Mouse (Mus musculus) kidney, adult 2 months (tissue): ENCODE measurements around the gene Nt5m. TPM values are rescaled to one million over a fixed set of nuclear protein-coding genes. Genes with fewer than 3 reads are reported as not detected.

Experiments
- DNase-seq: peaks from one replicate; pipeline ENCODE4 v3.0.0; 2021
- H3K27ac ChIP-seq: fragments of 200-500 bp; 2 replicates; pipeline ENCODE4 v1.5.1; 2012; ENCODE audit warnings: low read depth, low read length, control low read depth, inconsistent platforms; ENCODE audit not compliant: insufficient read depth
- H3K27me3 ChIP-seq: fragments of 200-500 bp; replicated peaks from 2 replicates; pipeline ENCODE4 v1.6.1; 2012; ENCODE audit warnings: mild to moderate bottlenecking, moderate library complexity, low read length, inconsistent platforms; ENCODE audit not compliant: control insufficient read depth, insufficient read depth
- H3K36me3 ChIP-seq: fragments of 200-500 bp; 2 replicates; pipeline ENCODE4 v1.6.1; 2012; ENCODE audit warnings: mild to moderate bottlenecking, moderate library complexity, low read length, inconsistent platforms; ENCODE audit not compliant: control insufficient read depth, insufficient read depth
- H3K4me1 ChIP-seq: fragments of 200-500 bp; 2 replicates; pipeline ENCODE4 v1.6.1; 2011; ENCODE audit warnings: low read length; ENCODE audit not compliant: control insufficient read depth, insufficient read depth
- H3K4me3 ChIP-seq: fragments of 200-500 bp; 2 replicates; pipeline ENCODE4 v1.5.1; 2011; ENCODE audit warnings: mild to moderate bottlenecking, low read depth, low read length, control low read depth; ENCODE audit not compliant: insufficient read depth
- CTCF ChIP-seq: fragments of 200-500 bp; conservative IDR thresholded peaks from 2 replicates; pipeline ENCODE4 v1.5.1; 2011; ENCODE audit warnings: low read depth, mild to moderate bottlenecking, control low read depth, low read length, moderate library complexity, mixed read lengths; ENCODE audit not compliant: insufficient read depth, insufficient read length
- POLR2A ChIP-seq: fragments of 200-500 bp; IDR thresholded peaks from one replicate; pipeline ENCODE4 v1.6.1; 2011; ENCODE audit warnings: low read depth, low read length, control low read depth
- WGBS: fragments of 180-500 bp; shearing (Covaris S2); methylation state at CpG from one replicate; pipeline ENCODE4 v1.1.7; 2018; 5-methylcytosine and 5-hydroxymethylcytosine counted together
- polyA plus RNA-seq: library from polyadenylated mRNA; depleted of rRNA; stranded (reverse); fragments of >200 nt; gene quantifications from 2 replicates; pipeline ENCODE4 v1.2.3, GENCODE M21; 2012

Gene Nt5m
- polyA plus RNA-seq, 1 experiment: 39.3 TPM

- DNase-seq: no peak
- Histone ChIP-seq H3K27ac (no peak overlapping the region), H3K36me3 (peaks cover 3% of the 10 kb centered on the region), H3K27me3 (no peaks in the 10 kb centered on the region), H3K4me3 (no peak overlapping the region), H3K4me1 (peaks cover 9% of the 10 kb centered on the region; the same call in 1 of the 2 replicates)
- 96% methylated on average over 2 of the region's 2 CpGs for WGBS
- TF ChIP-seq CTCF (no peak), POLR2A (no peak)
Observed at GRCm38 (mm10) chr11:59805656-59806055, 33.6 kb upstream of the Nt5m start.

GRCm38 (mm10) chr11:59808170-59808960 is 30.9 kb upstream of the Nt5m start:
- Histone ChIP-seq H3K27me3 (no peaks in the 10 kb centered on the region), H3K4me3 (peak overlapping the region; percentile 80), H3K36me3 (no peaks in the 10 kb centered on the region; the same call in 1 of the 2 replicates), H3K27ac (no peak overlapping the region), H3K4me1 (peaks cover 9% of the 10 kb centered on the region; the same call in 1 of the 2 replicates)
- WGBS: 51% methylated on average over 14 of the region's 14 CpGs
- no peak for DNase-seq
- TF ChIP-seq CTCF (0 out of 2 replicates have a peak, but pooled peaks have one; percentile 14), POLR2A (no peak)

- under 1% methylated on average over 15 of the region's 15 CpGs for WGBS
- H3K36me3 ChIP-seq: no peaks in the 10 kb centered on the region
- H3K27ac ChIP-seq: peak overlapping the region; percentile 100
- DNase-seq: peak; percentile 81
- no peak for TF ChIP-seq POLR2A
- TF ChIP-seq CTCF: no peak
- peak overlapping the region; percentile 80 for H3K4me3 ChIP-seq
- H3K4me1 ChIP-seq: peaks cover 9% of the 10 kb centered on the region; the same call in 1 of the 2 replicates
- H3K27me3 ChIP-seq: no peaks in the 10 kb centered on the region
Observed at GRCm38 (mm10) chr11:59809071-59809669, 30.1 kb upstream of the Nt5m start.

DNA sequence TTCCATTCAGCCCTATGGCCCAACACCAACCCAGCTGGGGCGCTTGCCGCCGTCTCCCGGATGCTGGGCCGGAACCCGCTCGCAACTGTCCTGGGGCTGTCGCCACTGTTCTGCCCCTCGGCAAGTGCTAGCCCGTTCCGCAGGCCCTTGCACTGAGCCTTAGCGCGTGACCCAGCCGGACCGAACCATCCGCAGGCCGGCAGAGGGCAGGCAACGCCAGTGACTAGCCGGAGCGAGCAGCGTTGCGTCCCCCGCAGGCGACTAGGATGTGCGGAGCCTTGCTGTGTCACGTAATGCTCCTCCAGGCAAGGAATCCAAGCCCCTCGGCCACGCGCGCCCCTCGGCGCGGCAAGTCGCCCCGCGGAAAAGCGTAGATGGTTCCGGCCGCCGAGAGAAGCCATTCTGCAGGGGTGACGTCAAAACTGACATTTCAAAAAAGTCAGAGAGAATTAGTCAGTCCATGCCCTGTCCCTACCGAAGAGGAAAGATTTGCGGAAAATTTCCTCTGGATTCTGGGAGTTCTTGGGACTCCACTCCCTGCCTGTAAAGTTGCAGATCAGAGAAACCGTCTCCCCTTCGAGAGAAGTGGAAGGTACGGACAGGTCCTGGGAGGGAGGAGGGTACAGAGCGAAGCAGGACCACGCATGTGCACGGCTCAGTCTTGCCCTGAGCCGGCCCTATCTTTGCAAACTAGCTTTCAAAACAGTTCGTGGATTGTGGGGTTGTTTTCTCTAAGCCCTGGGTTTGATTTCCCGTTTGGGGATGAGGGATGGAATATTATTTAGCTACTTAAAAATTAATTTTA is 29.4 kb upstream of the Nt5m start, which contains the start of gene Flcn:
Gene Flcn, minus strand, starts transcription at position 347 of the 805 bp plus-strand sequence.
- H3K4me3 ChIP-seq: peak within 1 kb of the TSS; percentile 80
- H3K4me1 ChIP-seq: peaks cover 9% of the 10 kb centered on the region; the same call in 1 of the 2 replicates
- no peaks in the 10 kb centered on the region for H3K36me3 ChIP-seq
- H3K27ac ChIP-seq: peak within 1 kb of the TSS; percentile 100
- under 1% methylated on average over 52 of the region's 52 CpGs for WGBS
- peak; percentile 91 for DNase-seq
- H3K27me3 ChIP-seq: no peaks in the 10 kb centered on the region
- TF ChIP-seq CTCF (no peak), POLR2A (peak; percentile 96)

DNA sequence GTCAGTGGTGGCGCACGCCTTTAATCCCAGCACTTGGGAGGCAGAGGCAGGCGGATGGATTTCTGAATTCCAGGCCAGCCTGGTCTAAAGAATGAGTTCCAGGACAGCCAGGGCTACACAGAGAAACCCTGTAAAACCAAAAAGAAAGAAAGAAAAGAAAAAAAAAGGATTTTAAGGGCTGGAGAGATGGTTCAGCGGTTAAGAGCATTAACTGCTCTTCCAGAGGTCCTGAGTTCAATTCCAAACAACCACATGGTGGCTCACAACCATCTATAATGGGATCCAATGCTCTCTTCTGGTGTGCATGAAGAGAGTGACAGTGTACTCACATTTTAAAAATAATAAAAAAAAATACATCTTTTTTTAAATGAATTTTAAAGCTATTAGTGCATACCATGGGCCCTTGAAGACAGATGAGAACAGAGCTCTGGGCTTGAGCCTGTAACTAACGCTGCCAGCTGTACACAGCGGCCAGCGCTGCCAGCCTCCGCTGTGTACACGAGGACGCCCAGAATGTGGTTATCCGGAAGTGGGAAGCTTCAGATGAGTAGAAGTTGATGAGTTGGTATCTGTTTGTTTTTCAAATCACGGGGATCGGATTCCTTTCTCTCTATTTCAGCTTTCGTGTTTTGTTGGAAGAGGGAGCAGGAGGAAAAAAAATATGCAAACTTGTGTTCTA is 28.6 kb upstream of the Nt5m start:
- 49% methylated on average over 14 of the region's 14 CpGs for WGBS
- DNase-seq: no peak
- TF ChIP-seq CTCF: no peak
- no peak for TF ChIP-seq POLR2A

GRCm38 (mm10) chr11:59811211-59811610 is 28.0 kb upstream of the Nt5m start:
- no peak for DNase-seq
- peaks cover 9% of the 10 kb centered on the region; the same call in 1 of the 2 replicates for H3K4me1 ChIP-seq
- no peak overlapping the region for H3K27ac ChIP-seq
- TF ChIP-seq CTCF: no peak
- TF ChIP-seq POLR2A: no peak
- WGBS: 59% methylated on average over 4 of the region's 4 CpGs
- no peaks in the 10 kb centered on the region for H3K36me3 ChIP-seq
- H3K27me3 ChIP-seq: no peaks in the 10 kb centered on the region
- H3K4me3 ChIP-seq: no peak overlapping the region

More for the DNA sequence above, 28.6 kb upstream of the Nt5m start:
- Histone ChIP-seq H3K27ac (peak overlapping the region; percentile 100), H3K4me3 (peak overlapping the region; percentile 80), H3K27me3 (no peaks in the 10 kb centered on the region), H3K36me3 (no peaks in the 10 kb centered on the region), H3K4me1 (peaks cover 9% of the 10 kb centered on the region; the same call in 1 of the 2 replicates)
